Mouse (Mus musculus): ENCODE measurements at regions not wholly inside any gene's neighbourhood (a gene's known extent, or its start where the extent isn't known, plus 50 kb on each side); places are given as distances from the start of the nearest gene placed in this dataset.

DNA sequence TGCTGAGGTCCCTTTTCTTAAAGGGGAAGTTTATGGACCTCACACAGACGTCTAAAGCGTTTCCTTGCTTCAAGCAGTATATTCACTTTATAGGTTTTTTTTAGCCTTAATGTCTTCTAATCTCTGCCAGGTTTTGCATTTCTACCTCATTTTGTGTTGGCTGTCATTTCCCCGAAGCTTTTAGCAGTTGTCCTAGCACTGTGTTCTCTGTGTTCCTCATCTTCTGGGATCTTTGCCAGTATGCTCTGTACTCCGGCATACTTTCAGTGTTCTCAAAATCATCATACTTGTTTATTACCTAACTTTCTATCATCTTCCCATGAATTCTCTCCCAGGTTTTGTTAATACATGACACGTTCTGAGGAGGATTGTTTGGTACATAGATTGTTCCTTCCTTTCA is 333.5 kb upstream of the Lsamp start:
- no peak for DNase-seq (ENCODE audit: low read depth, low spot score)

DNA sequence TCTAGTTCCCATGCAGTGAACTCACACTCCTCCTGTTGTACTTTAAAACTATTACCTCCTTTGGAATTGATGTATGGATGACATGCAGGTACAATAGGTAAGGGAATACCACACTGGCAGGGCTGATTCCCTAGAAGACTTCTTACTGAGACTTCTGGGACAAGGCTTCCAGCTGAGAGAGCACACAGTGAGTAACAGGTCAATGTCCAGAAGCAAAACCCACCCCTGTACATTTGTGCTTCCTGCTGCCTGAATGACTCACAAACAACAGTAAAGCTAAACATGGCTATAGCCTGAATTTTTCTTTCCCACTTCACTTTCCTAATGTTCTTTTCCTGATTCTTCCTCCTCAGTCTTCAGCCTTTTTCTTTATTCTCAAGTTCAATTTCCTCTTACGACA is 316.3 kb upstream of the Lsamp start:
- no peak for DNase-seq (ENCODE audit: low read depth, low spot score)

DNA sequence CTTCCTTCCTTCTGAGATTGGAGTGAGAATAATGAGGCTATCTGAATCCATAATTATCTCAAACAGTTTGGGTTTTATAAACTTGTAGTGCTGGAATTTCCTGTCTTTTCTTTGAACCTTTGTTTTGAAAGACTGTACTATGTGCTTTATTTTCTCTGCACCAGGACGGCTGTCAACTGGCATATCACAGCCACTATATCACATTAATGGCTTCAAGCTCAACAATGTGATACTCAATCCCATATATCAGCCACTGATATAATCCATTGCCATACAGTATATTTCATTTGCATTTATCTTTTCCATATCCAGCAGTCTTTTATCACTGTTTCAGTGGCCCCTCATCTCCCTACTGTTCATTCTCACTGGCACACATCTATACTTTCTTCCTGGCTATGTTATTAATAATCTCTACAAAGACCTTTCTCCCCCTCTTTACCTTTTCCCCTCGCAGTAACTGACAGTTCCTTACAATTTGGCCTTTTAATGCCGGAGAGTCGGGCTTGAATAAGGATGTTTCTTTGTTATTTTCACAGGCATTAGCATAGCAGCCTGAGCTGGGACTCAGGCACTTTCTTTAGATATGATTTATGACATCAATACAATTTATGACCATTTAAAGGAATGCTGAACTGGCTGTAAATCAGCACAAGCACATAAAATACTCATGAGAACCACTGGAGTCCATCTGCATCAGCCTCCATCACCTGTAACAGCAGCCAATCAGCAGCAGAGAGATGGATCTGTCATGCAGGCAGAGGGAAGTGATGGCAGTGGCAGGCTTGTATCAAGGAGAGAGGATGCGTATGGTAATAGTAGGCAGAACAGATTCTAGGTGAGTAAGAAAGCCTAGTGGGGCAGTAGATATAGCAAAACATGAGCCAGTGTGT is 311.8 kb upstream of the Lsamp start:
- DNase-seq (ENCODE audit: low read depth, low spot score): no peak

DNA sequence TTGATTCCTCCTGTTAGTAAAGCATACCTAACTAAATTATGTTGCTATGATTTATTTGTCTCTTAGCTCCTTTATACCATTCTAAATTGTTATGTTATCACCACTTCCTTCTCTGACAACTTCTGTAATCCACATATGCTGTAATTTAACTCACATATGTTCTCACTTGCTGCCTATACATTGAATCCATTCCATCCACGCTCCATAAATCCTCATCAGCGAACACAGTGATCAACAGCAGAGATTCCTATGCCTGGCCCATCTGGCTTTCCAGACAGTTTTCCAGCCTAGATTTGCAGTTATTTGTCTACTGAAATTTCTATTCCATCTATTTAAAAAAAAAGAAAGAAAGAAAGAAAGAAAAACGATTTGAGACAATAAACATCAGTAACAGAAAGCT is 308.4 kb upstream of the Lsamp start:
- DNase-seq (ENCODE audit: low read depth, low spot score): peak; percentile 19

DNA sequence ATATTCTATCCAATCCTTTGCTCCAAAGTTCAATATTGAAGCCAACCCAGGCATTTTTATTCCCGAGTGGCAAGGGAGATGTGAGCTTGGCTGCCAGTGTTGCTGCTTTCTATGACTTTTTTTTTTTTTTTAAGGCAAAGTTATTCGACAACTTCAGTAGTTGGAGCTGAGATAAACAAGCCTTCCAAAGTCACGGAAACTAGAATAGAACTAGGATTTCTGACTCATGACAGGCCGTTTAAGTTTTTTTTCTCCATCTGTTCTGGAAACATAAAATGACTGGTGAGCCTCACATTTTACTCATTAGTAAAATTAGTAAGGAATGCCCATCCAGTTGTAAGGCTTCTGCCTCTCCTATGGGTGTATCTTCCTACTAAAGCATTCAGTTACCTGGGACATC is 305.9 kb upstream of the Lsamp start:
- no peak for DNase-seq (ENCODE audit: low read depth, low spot score)

DNA sequence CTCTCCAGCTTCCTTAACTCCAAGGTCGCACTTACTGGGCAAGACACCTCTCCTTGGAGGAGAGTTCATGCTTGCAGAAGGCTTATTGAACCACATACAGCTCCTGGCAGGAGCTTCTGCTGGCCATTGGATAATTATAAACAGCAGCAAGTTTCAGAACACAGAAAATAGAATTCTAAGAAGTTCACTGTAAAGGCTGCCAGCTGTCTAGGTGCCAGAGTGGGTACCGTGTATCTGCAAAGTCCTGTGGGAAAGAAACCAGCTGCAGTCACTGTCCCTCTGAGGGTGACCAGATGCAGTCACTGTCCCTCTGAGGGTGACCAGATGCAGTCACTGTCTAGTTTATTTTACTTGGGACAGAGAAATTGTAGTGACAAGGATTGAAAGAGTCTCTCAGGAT is 291.1 kb upstream of the Lsamp start:
- DNase-seq (ENCODE audit: low read depth, low spot score): no peak

DNA sequence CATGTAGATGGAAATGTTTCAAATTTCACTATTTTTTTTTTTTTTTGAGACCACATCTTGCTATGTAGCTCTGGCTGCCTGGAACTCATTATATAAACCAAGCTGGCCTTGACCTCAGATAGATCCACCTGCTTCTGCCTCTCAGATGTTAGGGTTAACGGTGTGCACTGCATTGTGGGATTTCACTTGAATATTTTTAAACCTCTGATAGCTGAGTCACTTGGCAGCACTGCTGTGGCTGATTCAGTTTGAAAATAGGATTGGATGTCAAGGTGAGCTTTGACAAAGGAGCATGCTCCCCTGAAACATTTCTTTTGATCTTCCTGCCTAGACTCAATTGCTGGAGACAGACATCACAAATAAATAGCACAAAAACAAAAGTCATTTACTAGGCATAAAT is 288.3 kb upstream of the Lsamp start:
- DNase-seq (ENCODE audit: low read depth, low spot score): no peak

DNA sequence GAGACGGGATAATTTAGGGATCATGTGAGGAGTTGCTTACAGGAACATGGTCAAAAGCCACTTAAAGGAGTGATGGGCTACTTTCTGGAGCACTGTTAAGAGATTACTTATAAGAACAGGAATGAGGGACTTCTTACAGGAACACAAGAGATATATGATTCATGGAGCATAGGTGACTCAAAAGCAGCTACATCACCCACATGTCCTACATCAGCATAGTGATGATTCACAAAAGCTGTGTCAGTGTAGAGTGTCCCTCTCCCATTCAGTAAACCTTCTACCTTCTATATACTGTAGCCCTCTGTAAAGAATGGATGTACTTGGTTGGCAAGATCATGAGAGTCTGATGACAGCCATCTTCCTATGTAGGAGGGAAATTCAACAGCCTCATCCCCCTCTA is 285.0 kb upstream of the Lsamp start:
- DNase-seq (ENCODE audit: low read depth, low spot score): no peak

DNA sequence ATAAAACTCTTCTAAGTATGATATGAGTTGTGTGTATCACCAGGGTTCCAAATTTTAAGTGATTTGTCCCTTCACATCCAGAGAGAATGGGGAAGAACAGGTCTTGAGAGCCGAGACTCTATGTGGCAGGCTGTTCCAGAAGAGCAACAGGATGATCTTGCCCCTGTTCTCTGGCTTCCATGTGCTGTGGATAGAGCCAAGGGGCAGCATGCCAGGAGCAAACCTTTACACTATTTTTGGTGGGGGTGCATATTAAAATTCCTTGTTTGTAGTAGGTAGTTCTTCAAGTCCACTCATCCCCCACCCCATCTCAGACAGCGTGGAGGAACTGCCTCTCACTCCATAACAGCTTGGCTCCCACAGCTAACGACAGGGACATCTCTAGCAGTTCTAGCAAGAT is 278.0 kb upstream of the Lsamp start:
- no peak for DNase-seq (ENCODE audit: low read depth, low spot score)

DNA sequence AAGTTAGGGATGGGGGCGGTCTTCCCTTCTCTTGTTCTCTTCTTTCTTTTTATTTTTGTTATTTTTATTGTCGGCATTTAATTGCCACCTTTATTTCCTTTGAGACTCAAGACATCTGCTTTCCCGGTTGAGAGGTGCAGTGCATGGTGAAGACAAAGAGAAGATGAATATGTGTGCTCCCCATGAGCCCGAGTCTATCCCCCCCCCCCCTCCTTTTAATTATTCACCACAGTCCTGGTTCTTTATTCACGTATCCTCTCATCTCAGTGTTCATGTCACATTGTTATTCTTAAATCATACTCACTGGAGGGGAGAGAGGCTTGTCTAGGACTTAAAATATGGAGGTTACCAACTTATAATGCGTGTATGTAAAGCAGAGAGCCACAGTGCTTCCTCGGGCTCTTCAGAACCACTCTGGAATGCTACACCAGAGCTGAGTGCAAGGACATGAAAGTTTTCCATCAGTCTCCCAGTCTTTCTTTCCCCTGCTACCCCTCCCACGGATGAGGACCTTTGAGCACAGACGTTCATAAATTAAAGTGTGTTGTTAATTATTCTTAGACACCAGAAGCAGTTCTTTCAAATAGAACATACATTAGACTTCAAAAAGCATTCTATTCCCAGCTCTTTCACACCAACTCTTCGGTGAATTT is 274.6 kb upstream of the Lsamp start:
- no peak for DNase-seq (ENCODE audit: low read depth, low spot score)

DNA sequence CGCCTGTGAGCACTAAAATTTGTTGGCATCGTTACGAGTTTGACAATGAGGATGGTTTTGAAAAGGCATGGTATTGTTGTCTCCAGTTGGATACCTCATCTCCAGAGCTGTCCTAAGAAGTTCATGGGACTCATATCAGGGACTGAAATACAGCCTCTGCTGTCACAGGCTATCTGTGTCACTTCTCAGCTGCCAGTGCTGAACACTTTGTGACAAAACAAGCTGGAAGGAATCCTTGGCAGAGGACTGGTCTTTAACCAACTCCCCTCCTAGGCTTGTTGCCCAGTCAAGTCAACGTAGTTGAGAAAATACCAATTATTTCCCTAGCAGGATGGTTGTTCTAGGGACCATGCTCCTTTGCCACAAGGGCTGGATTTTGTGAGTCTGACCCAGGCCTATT is 256.6 kb upstream of the Lsamp start:
- DNase-seq (ENCODE audit: low read depth, low spot score): no peak

DNA sequence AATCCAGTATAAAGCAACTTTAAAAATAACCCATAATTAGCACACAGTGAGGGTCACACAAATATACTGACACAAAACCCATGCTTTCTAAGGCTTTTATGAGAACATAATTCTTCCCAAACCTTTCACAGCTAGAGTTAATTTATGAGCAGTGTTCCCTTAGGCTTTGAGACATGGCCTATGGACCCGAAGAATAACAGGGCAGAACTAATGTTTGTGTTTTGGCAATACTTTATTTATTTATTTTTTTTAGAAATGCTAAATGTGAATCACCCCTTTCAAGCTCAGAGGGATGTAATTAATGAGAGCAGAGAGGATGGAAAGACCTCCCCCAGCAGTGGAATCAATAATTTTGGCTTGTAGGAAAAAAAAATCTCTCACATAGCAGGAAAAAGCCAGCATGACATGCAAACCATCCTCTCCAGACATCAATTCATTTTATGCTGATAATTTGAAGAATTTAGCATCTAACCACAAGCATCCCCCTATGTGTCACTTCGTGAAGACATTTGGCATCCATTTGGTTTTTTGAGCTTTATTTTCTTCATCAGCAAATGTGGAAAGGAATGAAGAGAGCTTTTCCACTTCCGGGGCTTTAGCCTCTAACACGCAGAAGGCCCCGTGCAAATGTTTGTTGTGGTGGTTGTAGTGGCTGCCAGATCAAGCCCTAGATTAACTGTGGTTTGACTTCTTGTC is 238.0 kb upstream of the Lsamp start:
- no peak for DNase-seq (ENCODE audit: low read depth, low spot score)

DNA sequence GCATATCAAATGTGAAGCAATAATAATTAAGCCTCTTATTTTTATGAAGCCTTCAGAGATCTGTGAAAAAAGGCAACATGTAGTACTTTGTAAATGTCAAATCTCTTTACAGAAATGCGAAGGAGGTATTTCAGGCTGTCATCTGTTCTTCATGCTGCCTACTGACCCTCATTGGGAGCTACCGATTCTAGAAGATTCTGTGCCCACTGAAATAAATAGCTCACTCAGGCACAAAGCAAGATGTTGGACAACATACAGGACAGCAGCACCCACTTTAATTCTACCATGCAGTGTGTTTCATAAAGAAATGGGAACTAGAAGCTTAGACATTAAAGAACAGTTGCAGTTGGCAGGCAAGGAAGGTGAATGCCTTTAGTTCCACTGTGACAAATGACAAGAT is 232.4 kb upstream of the Lsamp start:
- no peak for DNase-seq (ENCODE audit: low read depth, low spot score)

DNA sequence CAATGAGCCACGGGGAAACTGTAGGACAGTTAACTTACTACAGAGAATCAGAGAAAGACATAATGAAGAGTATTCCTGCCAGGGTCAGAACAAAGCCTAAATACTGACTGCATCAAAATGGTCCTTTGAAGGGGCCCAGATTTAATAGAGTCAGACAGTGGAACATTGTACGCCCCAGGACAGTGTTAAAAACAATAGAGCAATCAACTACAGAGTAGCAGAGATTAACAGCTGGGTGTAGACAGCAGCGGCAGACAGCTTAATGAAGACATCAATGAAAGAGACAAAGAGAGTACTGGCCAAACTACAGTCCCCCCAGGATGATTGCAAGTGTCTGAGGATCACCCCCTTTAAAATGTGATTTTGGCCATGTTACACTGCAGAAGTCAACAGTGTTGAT is 183.1 kb upstream of the Lsamp start:
- DNase-seq (ENCODE audit: low read depth, low spot score): no peak

DNA sequence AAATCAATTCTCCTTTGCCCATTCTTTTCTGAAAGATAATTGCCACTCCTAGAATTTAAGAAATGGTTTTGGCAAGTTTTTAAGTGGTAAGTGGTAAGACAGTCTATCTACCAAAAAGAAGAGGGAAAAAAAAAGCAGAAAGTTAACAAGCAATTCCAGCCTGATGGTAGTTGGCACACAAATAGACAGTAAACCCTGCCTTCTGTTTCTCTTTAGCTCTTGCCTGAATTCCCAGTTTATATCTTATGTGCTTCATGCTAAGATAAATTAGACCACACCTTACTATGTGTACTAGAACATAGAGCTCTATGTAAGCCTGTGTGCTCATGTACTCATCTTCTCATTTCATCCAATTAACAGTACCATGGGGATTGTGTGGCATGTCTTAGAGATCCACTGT is 164.0 kb upstream of the Lsamp start:
- no peak for DNase-seq (ENCODE audit: low read depth, low spot score)

DNA sequence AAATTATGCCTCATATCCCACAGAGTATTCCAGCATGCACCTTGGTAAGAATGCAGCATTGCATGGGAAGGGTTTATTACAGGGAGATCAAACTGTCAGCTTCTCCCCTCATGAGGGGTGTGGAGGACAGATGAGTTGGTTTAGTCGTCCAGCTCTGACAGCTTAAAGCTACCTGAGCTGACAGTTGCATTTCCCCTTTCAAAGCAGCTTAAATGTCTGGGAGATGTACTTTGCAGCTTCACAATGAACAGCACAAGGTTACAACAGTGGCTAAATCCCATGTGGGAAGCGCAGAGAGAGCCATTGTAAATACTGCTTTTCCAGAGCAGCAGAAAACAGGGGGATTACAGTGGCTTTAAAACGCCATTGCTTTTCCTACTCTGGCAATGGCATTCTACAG is 149.9 kb upstream of the Lsamp start:
- DNase-seq (ENCODE audit: low read depth, low spot score): no peak

DNA sequence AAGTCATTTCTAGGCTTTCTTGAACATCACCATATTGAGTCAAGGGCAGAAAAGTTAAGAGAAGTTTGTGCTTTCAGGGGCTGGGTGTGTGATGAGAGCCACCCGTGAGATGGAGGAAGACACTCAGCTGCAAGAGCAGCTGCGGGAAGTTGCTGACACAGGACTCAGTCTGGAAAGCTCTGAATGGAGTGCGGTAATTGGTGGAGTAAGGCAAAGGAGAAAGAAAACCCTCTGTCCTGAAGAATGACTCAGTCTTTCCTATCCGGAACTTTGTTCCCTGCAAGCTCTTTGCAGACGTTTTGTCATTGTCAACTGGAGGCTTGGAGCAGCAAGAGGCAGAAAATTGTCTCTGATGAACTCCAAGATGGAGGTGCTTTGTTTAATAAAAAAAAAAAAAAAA is 102.6 kb upstream of the Lsamp start:
- DNase-seq (ENCODE audit: low read depth, low spot score): no peak

DNA sequence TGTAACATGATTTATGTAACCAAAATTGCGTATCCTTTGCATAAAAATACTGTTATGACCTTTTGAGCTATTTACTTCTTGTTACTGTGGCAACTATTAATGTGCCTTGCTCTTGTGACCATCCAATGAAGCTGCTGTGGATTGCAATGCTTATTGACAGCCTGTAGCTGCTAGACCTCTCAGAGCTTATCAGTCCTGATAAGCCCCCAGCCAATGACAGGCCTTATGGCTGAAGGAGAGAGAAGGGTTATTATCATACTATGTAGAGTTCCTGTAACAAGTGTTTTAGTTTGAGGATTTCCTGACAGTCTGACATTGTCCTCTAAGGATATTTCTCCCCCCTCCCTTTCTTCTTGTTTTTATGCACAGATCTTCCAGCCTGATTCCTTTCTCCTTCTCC is 96.2 kb upstream of the Lsamp start:
- no peak for DNase-seq (ENCODE audit: low read depth, low spot score)
